Mouse (Mus musculus): ENCODE measurements around the gene Borcs6. TPM values are rescaled to one million over a fixed set of nuclear protein-coding genes. Genes with fewer than 3 reads are reported as not detected.
A peak's percentile ranks its signal among the peaks of the same experiment; 100 is the strongest.

Gene Borcs6
- polyA plus RNA-seq, 1 experiment from 2014 or later, result 12.0 TPM

DNA sequence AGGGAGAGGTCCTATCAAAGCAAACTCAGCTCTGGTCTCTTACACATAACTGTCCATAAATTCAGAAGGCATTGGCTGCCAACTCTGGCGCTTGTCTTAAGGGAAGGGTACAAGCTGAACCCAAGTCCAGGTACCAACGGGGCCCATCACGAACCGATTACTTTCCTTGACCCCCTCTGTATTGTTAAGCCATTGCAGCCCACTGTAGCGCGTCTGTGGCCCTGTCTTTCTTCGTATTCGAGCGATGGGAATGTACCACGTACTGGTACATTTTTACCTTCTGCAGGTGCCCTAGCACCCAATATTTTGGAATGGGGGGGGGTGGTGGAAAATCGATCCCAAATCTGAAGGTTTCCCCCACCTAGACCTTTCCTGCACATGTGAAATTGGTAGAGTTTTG, 12.7 kb downstream of the Borcs6 start:
- Histone ChIP-seq H3K9ac (ENCODE audit: low read length) (peak overlapping the region; percentile 77), H3K27ac (ENCODE audit: low read length) (peak overlapping the region; percentile 90), H3K27me3 (ENCODE audit: control insufficient read depth, insufficient read depth, low read length) (no peaks in the 10 kb centered on the region), H3K36me3 (ENCODE audit: control insufficient read depth, insufficient read depth) (no peaks in the 10 kb centered on the region), H3K4me3 (ENCODE audit: low read length) (no peak overlapping the region), H3K9me3 (replicated peaks; ENCODE audit: control insufficient read depth, low read length) (no peaks in the 10 kb centered on the region), H3K4me1 (ENCODE audit: control insufficient read depth, insufficient read depth, low read length) (peaks cover 37% of the 10 kb centered on the region), H3K4me2 (ENCODE audit: low read depth, low read length) (peak overlapping the region; percentile 64)
- WGBS, result 81% methylated on average over 11 of the region's 11 CpGs
- ATAC-seq (replicated peaks; ENCODE audit: extremely low read depth, insufficient read depth, low FRiP score), result no peak

DNA sequence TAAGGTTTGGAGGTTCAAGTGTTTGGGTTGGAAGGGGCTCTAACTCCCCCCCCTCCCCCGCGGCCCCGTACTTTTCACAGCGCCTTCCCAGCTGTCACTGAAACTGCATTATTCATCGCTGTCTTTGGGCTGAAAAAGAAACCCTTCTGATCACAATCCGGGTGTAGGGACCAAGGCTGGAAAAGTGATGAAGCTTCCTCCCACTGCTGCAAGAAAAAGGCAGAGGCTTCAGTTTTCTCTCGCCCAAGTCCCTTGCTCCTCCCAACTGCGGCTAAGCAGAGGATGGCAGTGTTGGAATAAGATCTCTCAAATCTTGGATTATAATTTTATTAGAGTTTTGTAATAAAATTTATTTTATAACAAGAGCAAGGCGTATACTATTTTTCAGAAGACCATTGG, 13.1 kb downstream of the Borcs6 start:
- 15% methylated on average over 9 of the region's 9 CpGs for WGBS
- no peaks in the 10 kb centered on the region for H3K27me3 ChIP-seq (ENCODE audit: control insufficient read depth, insufficient read depth, low read length)

DNA sequence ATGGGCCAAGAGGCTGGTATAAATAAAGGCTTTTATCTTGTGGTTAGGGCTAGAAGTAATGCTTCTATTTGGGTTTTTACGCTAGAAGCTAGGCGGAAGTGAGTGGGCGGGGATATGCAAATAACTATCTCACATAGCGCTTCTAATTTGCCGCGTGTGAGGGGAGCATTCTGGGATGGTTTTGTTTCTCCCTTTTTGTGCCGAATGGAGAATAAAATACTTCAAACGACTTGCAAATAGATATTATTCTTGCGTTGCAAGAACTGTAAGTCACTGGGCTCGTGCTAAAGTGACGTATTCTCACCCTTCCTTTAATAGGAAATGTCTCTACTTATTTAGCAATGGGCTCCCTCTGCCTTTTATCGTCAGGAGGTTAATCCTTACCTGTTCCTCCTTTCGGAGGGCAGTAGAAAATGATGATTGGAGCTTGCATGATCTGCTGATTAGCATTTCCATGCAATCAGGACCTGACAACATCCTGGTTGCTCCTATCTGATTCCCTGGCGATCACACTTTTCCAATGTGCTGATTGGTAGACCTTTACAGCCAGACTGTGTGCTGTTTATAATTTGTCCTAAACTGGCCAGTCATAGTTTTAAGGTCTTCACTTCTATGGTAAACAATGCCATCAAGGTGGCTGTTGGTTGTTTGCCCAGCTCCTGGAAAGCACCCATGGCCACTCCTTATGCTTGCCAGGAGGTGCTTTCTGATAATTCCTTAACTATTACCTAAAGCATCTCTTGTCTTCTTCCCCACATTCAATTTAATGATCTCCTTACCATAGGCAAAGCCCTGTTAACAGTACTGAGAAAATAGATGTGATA, 13.8 kb downstream of the Borcs6 start:
- WGBS, result under 1% methylated on average over 14 of the region's 14 CpGs
- H3K4me2 ChIP-seq (ENCODE audit: low read depth, low read length), result peak overlapping the region; percentile 64

More for the DNA sequence above, 13.1 kb downstream of the Borcs6 start:
- no peak for ATAC-seq (replicated peaks; ENCODE audit: extremely low read depth, insufficient read depth, low FRiP score)
- no peaks in the 10 kb centered on the region for H3K36me3 ChIP-seq (ENCODE audit: control insufficient read depth, insufficient read depth)
- peak overlapping the region; percentile 77 for H3K9ac ChIP-seq (ENCODE audit: low read length)
- peak overlapping the region; percentile 90 for H3K27ac ChIP-seq (ENCODE audit: low read length)
- peaks cover 33% of the 10 kb centered on the region for H3K4me1 ChIP-seq (ENCODE audit: control insufficient read depth, insufficient read depth, low read length)
- H3K9me3 ChIP-seq (replicated peaks; ENCODE audit: control insufficient read depth, low read length), result no peaks in the 10 kb centered on the region
- H3K4me3 ChIP-seq (ENCODE audit: low read length), result peak overlapping the region; percentile 46
- H3K4me2 ChIP-seq (ENCODE audit: low read depth, low read length), result peak overlapping the region; percentile 64

DNA sequence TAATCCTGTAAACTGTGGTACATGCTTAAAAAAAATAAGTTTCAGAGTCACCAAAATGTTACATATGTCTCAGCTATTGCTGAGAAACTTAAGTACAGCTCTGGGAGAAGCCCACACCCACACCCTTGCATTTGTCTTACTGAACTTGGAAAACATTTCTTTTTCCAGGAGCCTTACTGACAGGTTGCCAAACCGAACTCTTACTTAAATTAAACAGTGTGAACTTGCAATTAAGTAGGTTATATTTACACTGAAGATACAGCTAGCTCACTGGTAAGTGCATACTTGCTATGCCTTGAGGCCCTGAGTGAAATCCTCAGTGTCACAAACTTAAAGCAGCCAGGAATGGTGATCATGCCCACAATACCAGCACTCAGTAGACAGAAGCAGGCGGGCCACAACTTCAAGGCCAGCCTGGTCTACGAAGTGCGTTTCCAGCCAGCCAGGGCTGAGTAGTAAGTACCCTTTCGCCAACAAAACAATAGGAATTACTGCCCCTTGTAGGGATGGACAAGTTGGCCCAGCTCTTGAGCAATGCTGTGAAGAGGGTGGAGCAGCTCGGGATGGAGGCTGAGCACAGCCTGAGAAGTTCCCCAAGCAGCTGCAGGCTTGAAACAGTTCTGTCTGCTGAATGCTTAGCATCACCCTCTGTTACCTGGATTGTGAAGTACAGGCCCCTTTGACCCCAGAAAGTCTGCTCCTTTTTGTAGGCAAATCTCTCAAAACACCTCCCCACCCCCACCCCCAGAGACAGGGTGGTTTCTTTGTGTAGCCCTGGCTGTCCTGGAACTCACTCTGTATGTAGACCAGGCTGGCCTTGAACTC, 14.6 kb downstream of the Borcs6 start:
- H3K9me3 ChIP-seq (replicated peaks; ENCODE audit: control insufficient read depth, low read length), result no peaks in the 10 kb centered on the region
- no peaks in the 10 kb centered on the region for H3K36me3 ChIP-seq (ENCODE audit: control insufficient read depth, insufficient read depth)
- H3K27ac ChIP-seq (ENCODE audit: low read length), result peak overlapping the region; percentile 90
- H3K9ac ChIP-seq (ENCODE audit: low read length), result peak overlapping the region; percentile 77; the same call in 1 of the 2 replicates
- no peak for ATAC-seq (replicated peaks; ENCODE audit: extremely low read depth, insufficient read depth, low FRiP score)
- H3K27me3 ChIP-seq (ENCODE audit: control insufficient read depth, insufficient read depth, low read length), result no peaks in the 10 kb centered on the region
- WGBS, result 42% methylated on average over 6 of the region's 6 CpGs
- H3K4me2 ChIP-seq (ENCODE audit: low read depth, low read length), result no peak overlapping the region
- peaks cover 31% of the 10 kb centered on the region for H3K4me1 ChIP-seq (ENCODE audit: control insufficient read depth, insufficient read depth, low read length)
- no peak overlapping the region for H3K4me3 ChIP-seq (ENCODE audit: low read length)

More for the DNA sequence above, 13.8 kb downstream of the Borcs6 start:
- no peaks in the 10 kb centered on the region for H3K9me3 ChIP-seq (replicated peaks; ENCODE audit: control insufficient read depth, low read length)
- peaks cover 31% of the 10 kb centered on the region for H3K4me1 ChIP-seq (ENCODE audit: control insufficient read depth, insufficient read depth, low read length)
- H3K27me3 ChIP-seq (ENCODE audit: control insufficient read depth, insufficient read depth, low read length), result no peaks in the 10 kb centered on the region
- H3K27ac ChIP-seq (ENCODE audit: low read length), result peak overlapping the region; percentile 90
- H3K4me3 ChIP-seq (ENCODE audit: low read length), result peak overlapping the region; percentile 46
- no peaks in the 10 kb centered on the region for H3K36me3 ChIP-seq (ENCODE audit: control insufficient read depth, insufficient read depth)
- peak; percentile 53 for ATAC-seq (replicated peaks; ENCODE audit: extremely low read depth, insufficient read depth, low FRiP score)
- H3K9ac ChIP-seq (ENCODE audit: low read length), result peak overlapping the region; percentile 77

DNA sequence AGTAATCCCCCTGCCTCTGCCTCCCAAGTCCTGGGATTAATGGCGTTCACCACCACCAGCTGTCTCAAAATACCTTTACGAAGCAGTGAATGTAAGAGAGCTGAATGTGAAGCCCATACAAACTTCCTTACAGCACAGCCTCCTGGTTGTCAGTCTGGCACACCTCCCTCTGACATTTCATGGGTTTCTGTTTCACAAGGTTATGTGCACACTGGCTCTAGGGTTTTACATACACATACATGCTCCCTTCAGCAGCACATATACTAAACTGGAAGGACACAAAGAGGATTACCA, 15.2 kb downstream of the Borcs6 start:
- peak overlapping the region; percentile 90; the same call in 1 of the 2 replicates for H3K27ac ChIP-seq (ENCODE audit: low read length)
- H3K4me2 ChIP-seq (ENCODE audit: low read depth, low read length), result no peak overlapping the region
- no peak overlapping the region for H3K4me3 ChIP-seq (ENCODE audit: low read length)
- H3K36me3 ChIP-seq (ENCODE audit: control insufficient read depth, insufficient read depth), result no peaks in the 10 kb centered on the region
- no peaks in the 10 kb centered on the region for H3K27me3 ChIP-seq (ENCODE audit: control insufficient read depth, insufficient read depth, low read length)
- WGBS, result 49% methylated on average over 2 of the region's 2 CpGs
- peaks cover 31% of the 10 kb centered on the region for H3K4me1 ChIP-seq (ENCODE audit: control insufficient read depth, insufficient read depth, low read length)
- H3K9me3 ChIP-seq (replicated peaks; ENCODE audit: control insufficient read depth, low read length), result no peaks in the 10 kb centered on the region
- 0 out of 2 replicates have a peak overlapping the region, but pooled peaks have one; percentile 15 for H3K9ac ChIP-seq (ENCODE audit: low read length)
- no peak for ATAC-seq (replicated peaks; ENCODE audit: extremely low read depth, insufficient read depth, low FRiP score)

DNA sequence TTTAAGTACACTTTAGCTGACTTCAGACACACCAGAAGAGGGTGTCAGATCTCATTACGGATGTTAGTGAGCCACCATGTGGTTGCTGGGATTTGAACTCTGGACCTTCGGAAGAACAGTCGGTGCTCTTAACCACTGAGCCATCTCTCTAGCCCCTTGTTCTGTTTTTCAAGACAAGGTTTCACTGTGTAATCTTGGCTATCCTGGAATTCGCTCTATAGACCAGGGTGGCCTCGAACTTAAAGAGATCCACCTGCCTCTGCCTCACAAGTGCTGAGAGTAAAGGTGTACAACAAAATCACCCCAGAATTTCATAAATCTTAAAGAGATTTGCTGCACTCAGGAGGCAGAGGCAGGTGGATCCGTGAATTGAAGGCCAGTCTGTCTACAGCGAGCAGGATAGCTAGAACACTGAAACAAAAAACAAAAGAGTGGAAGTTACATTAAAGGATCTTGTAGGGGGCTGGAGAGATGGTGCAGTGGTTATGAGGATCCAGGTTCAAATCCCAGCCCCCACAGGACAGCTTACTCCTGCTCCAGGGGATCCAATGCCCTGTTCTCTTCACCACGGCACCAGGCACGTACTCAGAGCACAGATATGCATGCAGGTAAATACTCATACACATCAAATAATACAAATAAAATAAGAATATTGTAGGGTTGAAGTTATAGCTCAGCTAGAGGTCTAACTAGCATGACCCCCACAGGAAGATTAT, 16.4 kb downstream of the Borcs6 start:
- Histone ChIP-seq H3K27me3 (ENCODE audit: control insufficient read depth, insufficient read depth, low read length) (no peaks in the 10 kb centered on the region), H3K4me2 (ENCODE audit: low read depth, low read length) (no peak overlapping the region), H3K27ac (ENCODE audit: low read length) (no peak overlapping the region), H3K4me1 (ENCODE audit: control insufficient read depth, insufficient read depth, low read length) (peaks cover 27% of the 10 kb centered on the region), H3K9ac (ENCODE audit: low read length) (no peak overlapping the region), H3K36me3 (ENCODE audit: control insufficient read depth, insufficient read depth) (no peaks in the 10 kb centered on the region), H3K9me3 (replicated peaks; ENCODE audit: control insufficient read depth, low read length) (no peaks in the 10 kb centered on the region), H3K4me3 (ENCODE audit: low read length) (no peak overlapping the region)
- WGBS, result 56% methylated on average over 8 of the region's 9 CpGs
- no peak for ATAC-seq (replicated peaks; ENCODE audit: extremely low read depth, insufficient read depth, low FRiP score)

DNA sequence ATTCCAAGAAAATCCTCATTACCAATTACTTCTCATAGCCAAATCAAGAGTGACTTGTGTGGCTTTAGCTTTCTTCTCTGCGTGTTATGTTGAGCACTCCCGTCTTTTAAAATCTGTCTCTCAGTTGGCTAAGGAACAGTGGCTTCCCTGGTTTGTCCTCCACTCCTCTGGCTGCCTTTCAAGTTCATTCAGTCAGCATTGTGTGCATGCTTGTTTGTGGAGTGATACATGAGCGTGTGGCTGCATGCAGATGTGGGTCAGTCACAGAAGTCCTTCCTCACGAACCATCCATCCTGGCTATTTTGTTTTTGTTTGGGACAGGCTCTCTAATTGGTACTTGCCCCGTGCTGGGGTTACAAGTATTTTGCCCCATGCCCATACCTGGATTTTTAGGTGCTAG, 17.1 kb downstream of the Borcs6 start:
- no peaks in the 10 kb centered on the region for H3K27me3 ChIP-seq (ENCODE audit: control insufficient read depth, insufficient read depth, low read length)
- no peak overlapping the region for H3K4me2 ChIP-seq (ENCODE audit: low read depth, low read length)
- H3K4me3 ChIP-seq (ENCODE audit: low read length), result no peak overlapping the region
- no peaks in the 10 kb centered on the region for H3K9me3 ChIP-seq (replicated peaks; ENCODE audit: control insufficient read depth, low read length)
- ATAC-seq (replicated peaks; ENCODE audit: extremely low read depth, insufficient read depth, low FRiP score), result no peak
- 59% methylated on average over 5 of the region's 5 CpGs for WGBS
- no peak overlapping the region for H3K27ac ChIP-seq (ENCODE audit: low read length)
- no peaks in the 10 kb centered on the region for H3K36me3 ChIP-seq (ENCODE audit: control insufficient read depth, insufficient read depth)
- H3K4me1 ChIP-seq (ENCODE audit: control insufficient read depth, insufficient read depth, low read length), result peaks cover 21% of the 10 kb centered on the region
- H3K9ac ChIP-seq (ENCODE audit: low read length), result 0 out of 2 replicates have a peak overlapping the region, but pooled peaks have one; percentile 25

DNA sequence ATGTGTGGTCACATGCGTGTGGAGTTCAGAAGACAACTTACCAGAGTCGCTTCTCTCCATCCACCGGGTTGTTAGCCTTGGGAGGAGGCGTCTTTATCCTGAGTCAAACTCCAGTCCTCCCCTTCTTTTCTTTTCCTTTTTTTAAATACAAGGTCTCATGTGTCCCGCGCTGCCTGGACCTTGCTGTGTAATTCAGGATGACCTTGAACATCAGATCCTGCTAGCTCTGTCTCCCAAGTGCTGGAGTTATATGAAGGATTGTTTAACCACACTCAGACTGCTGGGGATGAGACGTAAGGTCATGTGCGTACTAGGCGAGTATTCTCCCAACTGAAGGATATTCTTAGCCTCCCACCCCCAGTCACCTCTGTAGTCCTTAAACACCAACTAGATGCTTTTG, 17.8 kb downstream of the Borcs6 start:
- peaks cover 19% of the 10 kb centered on the region for H3K4me1 ChIP-seq (ENCODE audit: control insufficient read depth, insufficient read depth, low read length)
- no peaks in the 10 kb centered on the region for H3K36me3 ChIP-seq (ENCODE audit: control insufficient read depth, insufficient read depth)
- WGBS, result 71% methylated on average over 9 of the region's 9 CpGs
- no peak overlapping the region for H3K27ac ChIP-seq (ENCODE audit: low read length)
- H3K9me3 ChIP-seq (replicated peaks; ENCODE audit: control insufficient read depth, low read length), result no peaks in the 10 kb centered on the region
- no peak overlapping the region for H3K9ac ChIP-seq (ENCODE audit: low read length)
- H3K27me3 ChIP-seq (ENCODE audit: control insufficient read depth, insufficient read depth, low read length), result no peaks in the 10 kb centered on the region
- no peak overlapping the region for H3K4me2 ChIP-seq (ENCODE audit: low read depth, low read length)
- ATAC-seq (replicated peaks; ENCODE audit: extremely low read depth, insufficient read depth, low FRiP score), result no peak
- H3K4me3 ChIP-seq (ENCODE audit: low read length), result no peak overlapping the region

Measured in heart, embryonic 16.5 days (tissue).